9 mouse cellular contexts compared by ENCODE assay signal in genomic region chr17:46629685-46630441, GRCm38 (mm10). TPM values are rescaled to one million over a fixed set of nuclear protein-coding genes. Genes with fewer than 3 reads are reported as not detected.
DNase-seq lines count a peak whose midpoint lies in the region; ATAC-seq and TF ChIP-seq lines count a peak whose summit lies in the region.
"Had no signal": no experiment of that assay in that cellular context is flagged by ENCODE, and none has a peak within 500 bp of the region (broad histone marks: within the 10 kb centered on the region; RNA-seq: fewer than 3 reads in every experiment).

No protein-coding gene starts in this region.

- no peaks in the 10 kb centered on the region for H3K27me3 ChIP-seq in embryonic facial prominence, embryonic 12.5 days
- H3K27me3 ChIP-seq in limb, embryonic 11.5 days (ENCODE audit: control insufficient read depth, insufficient read depth, low read length), result no peaks in the 10 kb centered on the region
- H3K27me3 ChIP-seq in midbrain, embryonic 13.5 days, result no peaks in the 10 kb centered on the region

- 0 out of 2 replicates have a peak overlapping the region, but pooled peaks have one; percentile 3 for H3K27ac ChIP-seq in gastrocnemius, adult 2 months
- H3K27ac ChIP-seq in embryonic facial prominence, embryonic 12.5 days, result peak overlapping the region; percentile 97
- peak overlapping the region; percentile 94 for H3K27ac ChIP-seq in limb, embryonic 11.5 days (replicated peaks; ENCODE audit: low read depth, low read length)
- peak overlapping the region; percentile 91 for H3K27ac ChIP-seq in midbrain, embryonic 13.5 days

- no peaks in the 10 kb centered on the region for H3K9me3 ChIP-seq in embryonic facial prominence, embryonic 12.5 days
- H3K9me3 ChIP-seq in limb, embryonic 11.5 days (ENCODE audit: control insufficient read depth, low read length), result no peaks in the 10 kb centered on the region
- H3K9me3 ChIP-seq in midbrain, embryonic 13.5 days, result no peaks in the 10 kb centered on the region
- H3K9me3 ChIP-seq: G1E had no signal

- peak; percentile 62 for ATAC-seq in embryonic facial prominence, embryonic 12.5 days (ENCODE audit: insufficient number of reproducible peaks, insufficient read depth, low FRiP score, low TSS enrichment)
- peak; percentile 76 for ATAC-seq in limb, embryonic 11.5 days (ENCODE audit: insufficient number of reproducible peaks, low FRiP score, low TSS enrichment, low read depth)
- peak; percentile 73 for ATAC-seq in midbrain, embryonic 13.5 days

- H3K4me3 ChIP-seq in gastrocnemius, adult 2 months, result peak overlapping the region; percentile 83
- peak overlapping the region; percentile 98 for H3K4me3 ChIP-seq in embryonic facial prominence, embryonic 12.5 days
- H3K4me3 ChIP-seq in limb, embryonic 11.5 days (ENCODE audit: low read depth, low read length), result peak overlapping the region; percentile 99
- peak overlapping the region; percentile 98 for H3K4me3 ChIP-seq in midbrain, embryonic 13.5 days (replicated peaks)

- peak overlapping the region; percentile 62 for H3K4me2 ChIP-seq in embryonic facial prominence, embryonic 12.5 days (replicated peaks)
- H3K4me2 ChIP-seq in limb, embryonic 11.5 days (ENCODE audit: low read depth, severe bottlenecking), result peak overlapping the region; percentile 70
- H3K4me2 ChIP-seq in midbrain, embryonic 13.5 days (replicated peaks), result peak overlapping the region; percentile 82

- peaks cover 50% of the 10 kb centered on the region for H3K4me1 ChIP-seq in embryonic facial prominence, embryonic 12.5 days
- peaks cover 39% of the 10 kb centered on the region for H3K4me1 ChIP-seq in limb, embryonic 11.5 days (ENCODE audit: control insufficient read depth, insufficient read depth, low read length)
- peaks cover 44% of the 10 kb centered on the region for H3K4me1 ChIP-seq in midbrain, embryonic 13.5 days (replicated peaks)

- TF ChIP-seq CTCF in gastrocnemius, adult 2 months (IDR thresholded peaks at IDR 0.05), result no peak

- intact Hi-C loops in gastrocnemius, adult 2 months (cut with DNase I), result no loop called here
- intact Hi-C loops in heart, postnatal 36 days (cut with DNase I), result no loop called here

- peak overlapping the region; percentile 99 for H3K9ac ChIP-seq in embryonic facial prominence, embryonic 12.5 days
- peak overlapping the region; percentile 98 for H3K9ac ChIP-seq in limb, embryonic 11.5 days (ENCODE audit: low read length)
- peak overlapping the region; percentile 98; the same call in 1 of the 2 replicates for H3K9ac ChIP-seq in midbrain, embryonic 13.5 days (replicated peaks)

- H3K36me3 ChIP-seq in embryonic facial prominence, embryonic 12.5 days, result peaks cover 30% of the 10 kb centered on the region; the same call in 1 of the 2 replicates
- H3K36me3 ChIP-seq in limb, embryonic 11.5 days (ENCODE audit: control insufficient read depth, insufficient read depth, low read length), result no peaks in the 10 kb centered on the region; the same call in 1 of the 2 replicates
- H3K36me3 ChIP-seq in midbrain, embryonic 13.5 days, result peaks cover 41% of the 10 kb centered on the region
- H3K36me3 ChIP-seq: G1E had no signal

- no peak for DNase-seq in gastrocnemius, adult 2 months
- no peak for DNase-seq in gastrocnemius, adult 18-20 months (ENCODE audit: low spot score)
- peak; percentile 36 to 48 for DNase-seq in heart, postnatal 36 days
- peak; percentile 78 for DNase-seq in limb, embryonic 11.5 days (ENCODE audit: low spot score)
- peak; percentile 36 for DNase-seq in thymus, postnatal 25 days
- no peak for DNase-seq in cerebellum, postnatal 36 days

- WGBS in embryonic facial prominence, embryonic 12.5 days, result 4% methylated on average over 12 of the region's 12 CpGs
- 2% methylated on average over 12 of the region's 12 CpGs for WGBS in limb, embryonic 11.5 days
- 10% methylated on average over 12 of the region's 12 CpGs for WGBS in midbrain, embryonic 13.5 days

RNA-seq across cellular contexts. Expression of gene Ptk7, which starts 0.6 kb away (rescaled TPM):
- under 1 TPM; 0.28 to 0.78 TPM for total RNA-seq in gastrocnemius, adult 2 months (2021)
- total RNA-seq in gastrocnemius, adult 18-20 months (2021), result under 1 TPM; 0.30 to 0.38 TPM
- polyA plus RNA-seq in embryonic facial prominence, embryonic 12.5 days (2016; fragmentation: Nextera tagmentation; extraction: Ambion mirVana), result 130 and 134 TPM in 2 replicates
- total RNA-seq in heart, postnatal 36 days (2021), result 1 to 10 TPM; 2.7 to 4.0 TPM
- polyA plus RNA-seq in limb, embryonic 11.5 days (2014; fragmentation: Nextera tagmentation; extraction: Ambion mirVana), result 50.3 and 60.4 TPM in 2 replicates
- polyA plus RNA-seq in midbrain, embryonic 13.5 days (2015; fragmentation: Nextera tagmentation; extraction: Ambion mirVana), result 33.4 and 37.5 TPM in 2 replicates

RNA-seq across cellular contexts. Expression of gene Klc4, which starts 16.0 kb away (rescaled TPM):
- total RNA-seq in gastrocnemius, adult 2 months (2021), result 10 to 100 TPM; 10.9 to 13.1 TPM
- 10 to 100 TPM; 12.6 to 13.4 TPM for total RNA-seq in gastrocnemius, adult 18-20 months (2021)
- polyA plus RNA-seq in embryonic facial prominence, embryonic 12.5 days (2016; fragmentation: Nextera tagmentation; extraction: Ambion mirVana), result 28.5 and 29.8 TPM in 2 replicates
- 10 to 100 TPM; 24.5 to 29.1 TPM for total RNA-seq in heart, postnatal 36 days (2021)
- polyA plus RNA-seq in limb, embryonic 11.5 days (2014; fragmentation: Nextera tagmentation; extraction: Ambion mirVana), result 23.8 and 25.7 TPM in 2 replicates
- 49.1 and 54.1 TPM in 2 replicates for polyA plus RNA-seq in midbrain, embryonic 13.5 days (2015; fragmentation: Nextera tagmentation; extraction: Ambion mirVana)

RNA-seq across cellular contexts. Expression of gene Mrpl2, which starts 16.2 kb away (rescaled TPM):
- 100 to 1,000 TPM in 1 of 2 experiments, 10 to 100 TPM in 1; 82.7 to 120 TPM for total RNA-seq in gastrocnemius, adult 2 months (2021)
- 100 to 1,000 TPM; 104 TPM for total RNA-seq in gastrocnemius, adult 18-20 months (2021)
- 98.1 and 102 TPM in 2 replicates for polyA plus RNA-seq in embryonic facial prominence, embryonic 12.5 days (2016; fragmentation: Nextera tagmentation; extraction: Ambion mirVana)
- 100 to 1,000 TPM; 130 to 134 TPM for total RNA-seq in heart, postnatal 36 days (2021)
- 106 and 126 TPM in 2 replicates for polyA plus RNA-seq in limb, embryonic 11.5 days (2014; fragmentation: Nextera tagmentation; extraction: Ambion mirVana)
- polyA plus RNA-seq in midbrain, embryonic 13.5 days (2015; fragmentation: Nextera tagmentation; extraction: Ambion mirVana), result 75.1 and 89.5 TPM in 2 replicates

RNA-seq across cellular contexts. Expression of gene Cul7, which starts 20.3 kb away (rescaled TPM):
- total RNA-seq in gastrocnemius, adult 2 months (2021), result 1 to 10 TPM; 2.9 to 5.6 TPM
- 1 to 10 TPM; 3.4 to 4.1 TPM for total RNA-seq in gastrocnemius, adult 18-20 months (2021)
- polyA plus RNA-seq in embryonic facial prominence, embryonic 12.5 days (2016; fragmentation: Nextera tagmentation; extraction: Ambion mirVana), result 57.3 and 61.1 TPM in 2 replicates
- total RNA-seq in heart, postnatal 36 days (2021), result 10 to 100 TPM; 20.7 to 23.8 TPM
- 34.6 and 36.3 TPM in 2 replicates for polyA plus RNA-seq in limb, embryonic 11.5 days (2014; fragmentation: Nextera tagmentation; extraction: Ambion mirVana)
- 41.6 and 46.3 TPM in 2 replicates for polyA plus RNA-seq in midbrain, embryonic 13.5 days (2015; fragmentation: Nextera tagmentation; extraction: Ambion mirVana)

RNA-seq across cellular contexts. Expression of gene Rrp36, which starts 44.3 kb away (rescaled TPM):
- total RNA-seq in gastrocnemius, adult 2 months (2021), result 10 to 100 TPM in 1 of 2 experiments, 1 to 10 TPM in 1; 7.9 to 12.6 TPM
- total RNA-seq in gastrocnemius, adult 18-20 months (2021), result 10 to 100 TPM in 1 of 2 experiments, 1 to 10 TPM in 1; 8.4 to 11.8 TPM
- 62.6 and 67.6 TPM in 2 replicates for polyA plus RNA-seq in embryonic facial prominence, embryonic 12.5 days (2016; fragmentation: Nextera tagmentation; extraction: Ambion mirVana)
- 10 to 100 TPM in 1 of 2 experiments, 1 to 10 TPM in 1; 9.5 to 10.7 TPM for total RNA-seq in heart, postnatal 36 days (2021)
- 59.8 and 61.3 TPM in 2 replicates for polyA plus RNA-seq in limb, embryonic 11.5 days (2014; fragmentation: Nextera tagmentation; extraction: Ambion mirVana)
- 48.1 and 49.9 TPM in 2 replicates for polyA plus RNA-seq in midbrain, embryonic 13.5 days (2015; fragmentation: Nextera tagmentation; extraction: Ambion mirVana)

Comparison
In these comparisons a context has a peak if more than half of its experiments do, and no peak if none do; other contexts are left out.
1. DNase-seq: peak in heart, postnatal 36 days (2 of 2), limb, embryonic 11.5 days (single experiment) and thymus, postnatal 25 days (single experiment); none in gastrocnemius, adult 2 months (single experiment), gastrocnemius, adult 18-20 months (single experiment) and cerebellum, postnatal 36 days (0 of 2).
2. H3K27ac ChIP-seq: peak in every context shown above with its lines; median percentile 97 in embryonic facial prominence, embryonic 12.5 days; 94 in limb, embryonic 11.5 days; 91 in midbrain, embryonic 13.5 days; 3 in gastrocnemius, adult 2 months.
3. Peak in every context shown above with its lines, with median percentiles within 50 percentile points of each other: H3K4me3 ChIP-seq, ATAC-seq, H3K4me2 ChIP-seq and H3K9ac ChIP-seq.